Mouse (Mus musculus) urinary bladder, postnatal 14 days (tissue): ENCODE measurements around the gene Bhlha15.

Experiments used
- DNase-seq: peaks from one replicate; pipeline ENCODE4 v3.0.0; 2021; ENCODE audit warnings: low spot score

The Bhlha15 gene

DNA sequence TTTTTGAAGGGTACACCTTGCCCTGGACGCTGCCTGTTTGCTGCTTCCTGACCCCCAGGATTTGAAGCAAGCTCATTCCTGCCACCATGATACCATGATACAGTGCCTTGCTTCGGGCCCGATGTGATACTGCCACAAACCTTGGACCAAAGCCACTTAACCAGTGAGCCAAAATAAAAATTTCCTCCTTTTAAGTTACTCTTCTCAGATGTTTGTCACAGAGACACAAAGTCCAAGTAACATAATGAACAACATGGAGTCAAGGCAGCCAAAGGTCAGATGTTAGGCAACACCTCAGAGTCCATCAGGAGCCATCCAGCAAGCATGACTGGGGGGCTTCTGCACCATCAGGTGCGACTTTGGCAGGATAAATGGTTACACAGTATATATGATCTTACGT, 42.4 kb downstream of the Bhlha15 start:
- DNase-seq, result no peak

DNA sequence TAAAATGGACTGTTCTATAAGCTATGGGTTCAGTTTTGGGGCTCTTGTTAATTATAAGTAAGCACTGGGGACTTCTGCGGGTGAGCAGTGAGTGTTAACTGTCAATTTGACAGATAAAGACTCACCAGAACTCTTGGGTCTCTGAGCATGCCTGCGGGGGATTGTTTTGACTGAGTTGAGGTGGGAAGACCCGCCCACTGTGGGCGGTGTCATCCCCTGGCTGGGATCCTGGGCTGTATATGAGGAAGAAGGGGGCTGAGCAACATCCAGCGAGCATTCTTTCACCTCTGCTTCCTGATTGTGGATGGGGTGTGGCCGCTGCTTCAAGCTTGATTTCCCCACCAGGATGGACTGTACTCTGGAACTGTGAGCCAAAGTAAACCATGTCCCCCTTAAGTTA, 44.1 kb downstream of the Bhlha15 start:
- no peak for DNase-seq

DNA sequence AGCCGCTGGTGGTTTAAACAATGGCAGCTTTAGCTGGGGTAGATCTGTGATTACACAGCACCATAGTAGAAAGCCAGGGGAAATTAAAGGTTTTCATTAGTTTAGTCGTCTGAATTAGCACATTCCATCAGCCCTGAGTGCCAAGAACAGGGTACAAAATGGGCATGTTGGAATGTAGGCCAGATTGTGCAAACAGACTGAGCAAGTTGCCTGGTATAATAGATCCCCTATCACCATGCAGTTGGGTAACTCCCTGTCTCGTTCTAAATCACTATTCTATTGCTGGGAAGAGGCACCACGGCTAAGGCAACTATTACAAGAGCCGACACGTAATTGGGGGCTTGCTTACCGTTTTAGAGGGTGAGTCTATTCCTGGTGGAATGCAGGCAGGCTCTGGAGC, 44.6 kb downstream of the Bhlha15 start:
- no peak for DNase-seq

DNA sequence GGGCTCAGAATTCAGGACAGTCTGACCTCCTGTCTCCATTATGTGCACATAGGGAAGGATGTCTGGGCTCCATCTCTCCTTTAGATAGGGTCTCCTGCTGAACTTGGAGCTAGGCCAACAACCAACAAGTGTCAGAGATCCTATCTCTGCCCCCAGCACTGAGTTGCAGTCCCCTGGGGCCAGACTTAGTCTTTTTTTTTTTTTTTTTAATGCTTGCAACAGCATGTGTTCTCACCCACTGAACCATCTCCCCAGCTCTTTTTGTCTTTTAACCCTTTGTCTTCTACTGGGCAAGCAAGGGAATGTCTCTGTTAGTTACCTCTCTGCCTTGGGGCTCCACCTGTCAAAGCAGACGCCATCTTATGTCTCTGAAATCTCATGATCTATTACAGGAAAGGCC, 48.9 kb downstream of the Bhlha15 start:
- no peak for DNase-seq
